Mouse (Mus musculus): Measurements from ENCODE around the gene Odf2.
"Not testable (repeated sequence)": the region's sequence is repeated elsewhere in the genome, so short reads cannot be mapped to it uniquely, and the experiment has no call there.

DNA sequence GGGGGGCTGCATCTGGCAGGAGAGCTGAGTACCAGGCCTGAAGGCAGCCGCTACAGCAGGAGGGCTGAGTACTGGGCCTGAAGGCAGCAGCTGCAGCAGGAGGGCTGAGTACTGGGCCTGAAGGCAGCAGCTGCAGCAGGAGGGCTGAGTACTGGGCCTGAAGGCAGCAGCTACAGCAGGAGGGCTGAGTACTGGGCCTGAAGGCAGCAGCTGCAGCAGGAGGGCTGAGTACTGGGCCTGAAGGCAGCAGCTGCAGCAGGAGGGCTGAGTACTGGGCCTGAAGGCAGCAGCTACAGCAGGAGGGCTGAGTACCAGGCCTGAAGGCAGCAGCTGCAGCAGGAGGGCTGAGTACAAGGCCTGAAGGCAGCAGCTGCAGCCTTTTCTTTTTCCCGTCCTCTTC, 19.1 kb downstream of the Odf2 start:
- TF ChIP-seq CTCF (IDR thresholded peaks at IDR 0.05; ENCODE audit: borderline replicate concordance, control insufficient read depth, extremely low read depth, insufficient read depth, low read length, poor library complexity); POLR2A (IDR thresholded peaks at IDR 0.05; ENCODE audit: control insufficient read depth, extremely low read depth, insufficient read depth, low read length, poor library complexity): not testable (repeated sequence)

All from thymus, adult 2 months (tissue).